Mouse (Mus musculus) neural tube, embryonic 12.5 days (tissue): ENCODE data around the gene Klhl3. TPM values are rescaled to one million over a fixed set of nuclear protein-coding genes. Genes with fewer than 3 reads are reported as not detected.

Experiments used
- ATAC-seq: fragments of 200-750 bp; cut with Nextera tagmentation; 2 replicates; pipeline ENCODE4 v1.8.0; 2017; ENCODE audit warnings: low read depth, mild to moderate bottlenecking, moderate TSS enrichment, moderate library complexity; ENCODE audit not compliant: low FRiP score
- H3K27ac ChIP-seq: fragments of 300-500 bp; sonication (generic); 2 replicates; pipeline ENCODE4 v1.5.1; 2016
- H3K27me3 ChIP-seq: fragments of 300-500 bp; sonication (generic); replicated peaks from 2 replicates; pipeline ENCODE4 v1.6.1; 2016; ENCODE audit warnings: mild to moderate bottlenecking
- H3K36me3 ChIP-seq: fragments of 300-500 bp; sonication (generic); 2 replicates; pipeline ENCODE4 v1.6.1; 2016; ENCODE audit warnings: mild to moderate bottlenecking
- H3K4me1 ChIP-seq: fragments of 300-500 bp; sonication (generic); 2 replicates; pipeline ENCODE4 v1.6.1; 2016
- H3K4me2 ChIP-seq: fragments of 300-500 bp; sonication (generic); replicated peaks from 2 replicates; pipeline ENCODE4 v1.6.1; 2016; ENCODE audit warnings: mild to moderate bottlenecking
- H3K4me3 ChIP-seq: fragments of 300-500 bp; sonication (generic); 2 replicates; pipeline ENCODE4 v1.5.1; 2016
- H3K9ac ChIP-seq: fragments of 300-500 bp; sonication (generic); 2 replicates; pipeline ENCODE4 v1.6.1; 2016; ENCODE audit warnings: mild to moderate bottlenecking
- H3K9me3 ChIP-seq: fragments of 300-500 bp; sonication (generic); 2 replicates; pipeline ENCODE4 v1.6.1; 2016; ENCODE audit warnings: mild to moderate bottlenecking
- WGBS: fragments of 180-500 bp; shearing (Covaris S2); methylation state at CpG from one replicate; pipeline ENCODE4 v1.1.7; 2016; 5-methylcytosine and 5-hydroxymethylcytosine counted together
- polyA plus RNA-seq: library from polyadenylated mRNA; unstranded; fragments of >200 nt; fragmentation: Nextera tagmentation; extraction: Ambion mirVana; gene quantifications from 2 replicates; pipeline ENCODE4 v1.2.1, GENCODE M21; 2016

The Klhl3 gene
- polyA plus RNA-seq, 1 experiment from 2014 or later: 5.6 TPM

GRCm38 (mm10) chr13:58034507-58034906 lies 78.9 kb downstream of the Klhl3 start:
- no peak overlapping the region for H3K4me2 ChIP-seq
- WGBS: 88% methylated on average over 6 of the region's 6 CpGs
- no peak for ATAC-seq

GRCm38 (mm10) chr13:58031755-58032154 lies 81.6 kb downstream of the Klhl3 start:
- Histone ChIP-seq H3K9me3 (no peaks in the 10 kb centered on the region), H3K4me2 (no peak overlapping the region), H3K27ac (no peak overlapping the region), H3K27me3 (no peaks in the 10 kb centered on the region), H3K4me3 (no peak overlapping the region), H3K9ac (no peak overlapping the region), H3K36me3 (no peaks in the 10 kb centered on the region), H3K4me1 (no peaks in the 10 kb centered on the region)
- WGBS: 51% methylated on average over 6 of the region's 6 CpGs
- ATAC-seq: no peak

More at GRCm38 (mm10) chr13:58034507-58034906, 78.9 kb downstream of the Klhl3 start:
- no peaks in the 10 kb centered on the region for H3K27me3 ChIP-seq
- H3K9me3 ChIP-seq: no peaks in the 10 kb centered on the region
- H3K9ac ChIP-seq: no peak overlapping the region
- H3K36me3 ChIP-seq: no peaks in the 10 kb centered on the region
- H3K4me1 ChIP-seq: no peaks in the 10 kb centered on the region
- H3K27ac ChIP-seq: no peak overlapping the region
- no peak overlapping the region for H3K4me3 ChIP-seq

GRCm38 (mm10) chr13:58027115-58027514 lies 86.3 kb downstream of the Klhl3 start:
- no peaks in the 10 kb centered on the region for H3K27me3 ChIP-seq
- no peaks in the 10 kb centered on the region for H3K9me3 ChIP-seq
- WGBS: 83% methylated on average over 8 of the region's 8 CpGs
- H3K36me3 ChIP-seq: no peaks in the 10 kb centered on the region
- no peak for ATAC-seq
- no peaks in the 10 kb centered on the region; the same call in 1 of the 2 replicates for H3K4me1 ChIP-seq
- no peak overlapping the region for H3K4me2 ChIP-seq
- no peak overlapping the region for H3K4me3 ChIP-seq
- H3K9ac ChIP-seq: no peak overlapping the region
- no peak overlapping the region for H3K27ac ChIP-seq

- no peak overlapping the region for H3K27ac ChIP-seq
- no peak overlapping the region for H3K4me2 ChIP-seq
- no peak overlapping the region for H3K4me3 ChIP-seq
- WGBS: 93% methylated on average over 16 of the region's 16 CpGs
- H3K4me1 ChIP-seq: no peaks in the 10 kb centered on the region; the same call in 1 of the 2 replicates
- H3K9me3 ChIP-seq: no peaks in the 10 kb centered on the region
- H3K36me3 ChIP-seq: no peaks in the 10 kb centered on the region
- H3K27me3 ChIP-seq: no peaks in the 10 kb centered on the region
- no peak for ATAC-seq
- H3K9ac ChIP-seq: no peak overlapping the region
These were observed 87.5 kb downstream of the Klhl3 start for GRCm38 (mm10) chr13:58025701-58026414.

GRCm38 (mm10) chr13:58023726-58024453 lies 89.5 kb downstream of the Klhl3 start:
- no peaks in the 10 kb centered on the region for H3K36me3 ChIP-seq
- H3K27me3 ChIP-seq: no peaks in the 10 kb centered on the region
- no peaks in the 10 kb centered on the region; the same call in 1 of the 2 replicates for H3K4me1 ChIP-seq
- WGBS: 77% methylated on average over 8 of the region's 8 CpGs
- H3K9me3 ChIP-seq: no peaks in the 10 kb centered on the region
- H3K9ac ChIP-seq: no peak overlapping the region
- no peak overlapping the region for H3K27ac ChIP-seq
- H3K4me3 ChIP-seq: no peak overlapping the region
- H3K4me2 ChIP-seq: no peak overlapping the region
- no peak for ATAC-seq

GRCm38 (mm10) chr13:58023001-58023560 lies 90.3 kb downstream of the Klhl3 start:
- ATAC-seq: no peak
- Histone ChIP-seq H3K36me3 (no peaks in the 10 kb centered on the region), H3K9me3 (no peaks in the 10 kb centered on the region), H3K4me2 (no peak overlapping the region), H3K4me3 (no peak overlapping the region), H3K27me3 (no peaks in the 10 kb centered on the region), H3K27ac (no peak overlapping the region), H3K9ac (no peak overlapping the region), H3K4me1 (no peaks in the 10 kb centered on the region; the same call in 1 of the 2 replicates)
- WGBS: 66% methylated on average over 9 of the region's 9 CpGs

GRCm38 (mm10) chr13:58020428-58020827 lies 93.0 kb downstream of the Klhl3 start:
- no peaks in the 10 kb centered on the region for H3K36me3 ChIP-seq
- no peak for ATAC-seq
- no peaks in the 10 kb centered on the region for H3K9me3 ChIP-seq
- no peak overlapping the region for H3K4me3 ChIP-seq
- no peak overlapping the region for H3K4me2 ChIP-seq
- WGBS: 85% methylated on average over 10 of the region's 10 CpGs
- no peaks in the 10 kb centered on the region; the same call in 1 of the 2 replicates for H3K4me1 ChIP-seq
- H3K9ac ChIP-seq: no peak overlapping the region
- H3K27me3 ChIP-seq: no peaks in the 10 kb centered on the region
- H3K27ac ChIP-seq: no peak overlapping the region

- Histone ChIP-seq H3K9me3 (no peaks in the 10 kb centered on the region), H3K4me3 (no peak overlapping the region), H3K36me3 (no peaks in the 10 kb centered on the region), H3K27me3 (no peaks in the 10 kb centered on the region), H3K4me2 (no peak overlapping the region), H3K27ac (no peak overlapping the region), H3K9ac (no peak overlapping the region), H3K4me1 (no peaks in the 10 kb centered on the region)
- 90% methylated on average over 6 of the region's 6 CpGs for WGBS
- ATAC-seq: no peak
These were observed 96.1 kb downstream of the Klhl3 start for GRCm38 (mm10) chr13:58017298-58017697.

GRCm38 (mm10) chr13:58012067-58012925 lies 101.1 kb downstream of the Klhl3 start:
- Histone ChIP-seq H3K27ac (no peak overlapping the region), H3K36me3 (no peaks in the 10 kb centered on the region), H3K4me1 (no peaks in the 10 kb centered on the region), H3K4me3 (no peak overlapping the region), H3K9me3 (no peaks in the 10 kb centered on the region), H3K9ac (no peak overlapping the region), H3K4me2 (no peak overlapping the region), H3K27me3 (no peaks in the 10 kb centered on the region)
- ATAC-seq: 0 out of 2 replicates have a peak, but pooled peaks have one; percentile 25
- 59% methylated on average over 14 of the region's 14 CpGs for WGBS

GRCm38 (mm10) chr13:58011526-58011925 lies 101.9 kb downstream of the Klhl3 start:
- WGBS: 69% methylated on average over 2 of the region's 2 CpGs
- no peaks in the 10 kb centered on the region for H3K36me3 ChIP-seq
- no peaks in the 10 kb centered on the region for H3K4me1 ChIP-seq
- H3K9me3 ChIP-seq: no peaks in the 10 kb centered on the region
- H3K9ac ChIP-seq: no peak overlapping the region
- H3K4me3 ChIP-seq: no peak overlapping the region
- no peak overlapping the region for H3K27ac ChIP-seq
- no peak overlapping the region for H3K4me2 ChIP-seq
- H3K27me3 ChIP-seq: no peaks in the 10 kb centered on the region
- ATAC-seq: no peak

- Histone ChIP-seq H3K9me3 (no peaks in the 10 kb centered on the region), H3K4me1 (no peaks in the 10 kb centered on the region), H3K36me3 (no peaks in the 10 kb centered on the region), H3K27me3 (no peaks in the 10 kb centered on the region), H3K4me3 (no peak overlapping the region), H3K9ac (no peak overlapping the region), H3K27ac (no peak overlapping the region), H3K4me2 (no peak overlapping the region)
- ATAC-seq: no peak
- WGBS: 86% methylated on average over 7 of the region's 7 CpGs
These were observed 103.0 kb downstream of the Klhl3 start for GRCm38 (mm10) chr13:58010416-58010815.

- Histone ChIP-seq H3K27me3 (no peaks in the 10 kb centered on the region), H3K4me3 (no peak overlapping the region), H3K4me1 (no peaks in the 10 kb centered on the region), H3K9me3 (no peaks in the 10 kb centered on the region), H3K9ac (no peak overlapping the region), H3K27ac (no peak overlapping the region), H3K4me2 (no peak overlapping the region), H3K36me3 (no peaks in the 10 kb centered on the region)
- 80% methylated on average over 13 of the region's 13 CpGs for WGBS
- no peak for ATAC-seq
These were observed 104.1 kb downstream of the Klhl3 start for GRCm38 (mm10) chr13:58009275-58009674.
